Mouse (Mus musculus) erythroblast, embryonic 14.5 days (primary cell): ENCODE results near the gene Cdc42ep5.

Experiments
- GATA1 ChIP-seq: IDR thresholded peaks from 2 replicates; pipeline ENCODE4 v1.6.1; 2012; ENCODE audit warnings: low read length, inconsistent platforms, mixed read lengths
- TAL1 ChIP-seq: IDR thresholded peaks from 3 replicates; pipeline ENCODE4 v1.6.1; 2012; ENCODE audit warnings: low read length, inconsistent platforms, mixed read lengths

GRCm38 (mm10) chr7:4124315-4124759, 40.3 kb downstream of the Cdc42ep5 start:
- TF ChIP-seq GATA1 (no peak), TAL1 (no peak)
